Mouse (Mus musculus) megakaryocyte, embryonic 14.5 days (primary cell): Measurements from ENCODE around the gene Gbgt1. TPM values are rescaled to one million over a fixed set of nuclear protein-coding genes. Genes with fewer than 3 reads are reported as not detected.
A peak's percentile ranks its signal among the peaks of the same experiment; 100 is the strongest.
"Not testable (repeated sequence)": the region's sequence is repeated elsewhere in the genome, so short reads cannot be mapped to it uniquely, and the experiment has no call there.

ENCODE experiments used
- H3K27me3 ChIP-seq: replicated peaks from 2 replicates; pipeline ENCODE3; 2012; ENCODE audit warnings: inconsistent platforms
- H3K36me3 ChIP-seq: replicated peaks from 2 replicates; pipeline ENCODE3; 2012; ENCODE audit warnings: low read length, inconsistent platforms, mixed read lengths
- H3K4me1 ChIP-seq: 2 replicates; pipeline ENCODE4 v1.6.1; 2012; ENCODE audit warnings: inconsistent platforms
- H3K4me3 ChIP-seq: replicated peaks from 2 replicates; pipeline ENCODE3; 2012; ENCODE audit warnings: moderate library complexity, mild to moderate bottlenecking, inconsistent platforms
- H3K9me3 ChIP-seq: 2 replicates; pipeline ENCODE4 v1.6.1; 2012; ENCODE audit warnings: inconsistent platforms
- FLI1 ChIP-seq: IDR thresholded peaks from 2 replicates; pipeline ENCODE4 v1.6.1; 2012; ENCODE audit warnings: low read length, inconsistent platforms, mixed read lengths
- GATA1 ChIP-seq: IDR thresholded peaks from 3 replicates; pipeline ENCODE4 v1.6.1; 2012; ENCODE audit warnings: mixed read lengths, low read length, inconsistent platforms, borderline replicate concordance
- polyA plus RNA-seq: library from polyadenylated mRNA; stranded (reverse); fragments of >175 nt; gene quantifications from 2 replicates; pipeline ENCODE4 v1.2.3, GENCODE M21; 2012; ENCODE audit warnings: low replicate concordance; ENCODE audit not compliant: insufficient read depth

Gbgt1 gene
- polyA plus RNA-seq, 1 experiment: 0.85 TPM

- H3K9me3 ChIP-seq: no peaks in the 10 kb centered on the region
- H3K27me3 ChIP-seq: peaks cover 33% of the 10 kb centered on the region
- H3K4me1 ChIP-seq: peaks cover 29% of the 10 kb centered on the region
- H3K4me3 ChIP-seq: peak overlapping the region; percentile 30
- TF ChIP-seq FLI1: no peak
- TF ChIP-seq GATA1: no peak
- H3K36me3 ChIP-seq: no peaks in the 10 kb centered on the region
These were observed 870 bp downstream of the Gbgt1 start for GRCm38 (mm10) chr2:28497561-28497960.

- no peak overlapping the region for H3K4me3 ChIP-seq
- H3K27me3 ChIP-seq: peaks cover 40% of the 10 kb centered on the region
- TF ChIP-seq GATA1 (no peak), FLI1 (no peak)
- H3K36me3 ChIP-seq: no peaks in the 10 kb centered on the region
- peaks cover 29% of the 10 kb centered on the region for H3K4me1 ChIP-seq
- H3K9me3 ChIP-seq: no peaks in the 10 kb centered on the region
These were observed 1.7 kb downstream of the Gbgt1 start for GRCm38 (mm10) chr2:28498431-28498830.

GRCm38 (mm10) chr2:28502987-28503386 lies 6.3 kb downstream of the Gbgt1 start:
- TF ChIP-seq FLI1: no peak
- no peak for TF ChIP-seq GATA1
- H3K27me3 ChIP-seq: peaks cover 55% of the 10 kb centered on the region
- no peak overlapping the region for H3K4me3 ChIP-seq

GRCm38 (mm10) chr2:28504676-28505075 lies 8.0 kb downstream of the Gbgt1 start:
- peaks cover 59% of the 10 kb centered on the region for H3K27me3 ChIP-seq
- H3K36me3 ChIP-seq: no peaks in the 10 kb centered on the region
- H3K4me1 ChIP-seq: no peaks in the 10 kb centered on the region
- no peaks in the 10 kb centered on the region for H3K9me3 ChIP-seq
- no peak for TF ChIP-seq GATA1
- TF ChIP-seq FLI1: no peak
- H3K4me3 ChIP-seq: no peak overlapping the region

More at GRCm38 (mm10) chr2:28502987-28503386, 6.3 kb downstream of the Gbgt1 start:
- no peaks in the 10 kb centered on the region for H3K36me3 ChIP-seq
- peaks cover 6% of the 10 kb centered on the region; the same call in 1 of the 2 replicates for H3K4me1 ChIP-seq
- H3K9me3 ChIP-seq: no peaks in the 10 kb centered on the region

GRCm38 (mm10) chr2:28505795-28506194 lies 9.1 kb downstream of the Gbgt1 start, which contains the start of gene Gm10134:
Gm10134 (plus strand) TSS chr2:28506095.
- no peak for TF ChIP-seq FLI1
- TF ChIP-seq GATA1: no peak
- H3K4me1 ChIP-seq: no peaks in the 10 kb centered on the region
- H3K36me3 ChIP-seq: no peaks in the 10 kb centered on the region
- no peak within 1 kb of the TSS for H3K4me3 ChIP-seq
- H3K9me3 ChIP-seq: no peaks in the 10 kb centered on the region
- peaks cover 66% of the 10 kb centered on the region for H3K27me3 ChIP-seq

- Histone ChIP-seq H3K4me3 (no peak overlapping the region), H3K36me3 (no peaks in the 10 kb centered on the region), H3K9me3 (no peaks in the 10 kb centered on the region), H3K27me3 (peaks cover 70% of the 10 kb centered on the region), H3K4me1 (no peaks in the 10 kb centered on the region)
- TF ChIP-seq FLI1 (no peak), GATA1 (no peak)
These were observed 9.6 kb downstream of the Gbgt1 start for GRCm38 (mm10) chr2:28506291-28506690.

- peaks cover 75% of the 10 kb centered on the region for H3K27me3 ChIP-seq
These were observed 14.9 kb downstream of the Gbgt1 start for GRCm38 (mm10) chr2:28511600-28511999.

GRCm38 (mm10) chr2:28512798-28513401 lies 16.2 kb downstream of the Gbgt1 start, which contains the start of gene Ralgds:
Ralgds (plus strand) TSS chr2:28513125.
- Histone ChIP-seq H3K4me3 (peak within 1 kb of the TSS; percentile 92), H3K27me3 (peaks cover 67% of the 10 kb centered on the region), H3K36me3 (no peaks in the 10 kb centered on the region), H3K9me3 (no peaks in the 10 kb centered on the region), H3K4me1 (peaks cover 42% of the 10 kb centered on the region)
- TF ChIP-seq GATA1 (no peak), FLI1 (no peak)

More at GRCm38 (mm10) chr2:28511600-28511999, 14.9 kb downstream of the Gbgt1 start:
- H3K36me3 ChIP-seq, H3K9me3 ChIP-seq, H3K4me3 ChIP-seq: not testable (repeated sequence)
- peaks cover 29% of the 10 kb centered on the region for H3K4me1 ChIP-seq

- H3K4me1 ChIP-seq: peaks cover 47% of the 10 kb centered on the region
- no peaks in the 10 kb centered on the region for H3K36me3 ChIP-seq
- H3K27me3 ChIP-seq: peaks cover 68% of the 10 kb centered on the region
- no peaks in the 10 kb centered on the region for H3K9me3 ChIP-seq
- H3K4me3 ChIP-seq: peak overlapping the region; percentile 92
- TF ChIP-seq GATA1 (no peak), FLI1 (no peak)
These were observed 17.0 kb downstream of the Gbgt1 start for GRCm38 (mm10) chr2:28513431-28514370.

GRCm38 (mm10) chr2:28514489-28514888 lies 17.8 kb downstream of the Gbgt1 start:
- Histone ChIP-seq H3K4me1 (peaks cover 47% of the 10 kb centered on the region), H3K9me3 (no peaks in the 10 kb centered on the region), H3K27me3 (peaks cover 71% of the 10 kb centered on the region), H3K4me3 (peak overlapping the region; percentile 92), H3K36me3 (no peaks in the 10 kb centered on the region)
- TF ChIP-seq FLI1 (no peak), GATA1 (no peak)
